Mouse (Mus musculus): ENCODE results near the gene Wdr54.
A peak's percentile ranks its signal among the peaks of the same experiment; 100 is the strongest.

- TF ChIP-seq CTCF (conservative IDR thresholded peaks at IDR 0.05 in 1 of 2, IDR thresholded peaks at IDR 0.05 in 1 of 2; ENCODE audit: low read depth in 2 of 2, low read length in 2 of 2) (no peak), ETS1 (conservative IDR thresholded peaks at IDR 0.05; ENCODE audit: low read depth, low read length) (no peak), ZNF384 (IDR thresholded peaks at IDR 0.05; ENCODE audit: low read depth, low read length) (peak; percentile 59; the same call in 1 of the 2 replicates), MYC (IDR thresholded peaks at IDR 0.05; ENCODE audit: low read depth, low read length) (no peak), USF2 (conservative IDR thresholded peaks at IDR 0.05; ENCODE audit: low read depth, low read length) (no peak), GABPA (IDR thresholded peaks at IDR 0.05; ENCODE audit: insufficient replicate concordance, low read depth, low read length) (no peak), TCF12 (IDR thresholded peaks at IDR 0.05; ENCODE audit: low read depth, low read length) (no peak), POLR2A (IDR thresholded peaks at IDR 0.05; ENCODE audit: low read depth, low read length) (no peak), UBTF (IDR thresholded peaks at IDR 0.05; ENCODE audit: low read depth, low read length) (no peak), ELF1 (IDR thresholded peaks at IDR 0.05; ENCODE audit: low read depth, low read length) (no peak), CHD2 (IDR thresholded peaks at IDR 0.05; ENCODE audit: low read length) (no peak), RAD21 (IDR thresholded peaks at IDR 0.05; ENCODE audit: low read depth, low read length) (no peak), EP300 (IDR thresholded peaks at IDR 0.05; ENCODE audit: low read length) (no peak)
Measured at GRCm38 (mm10) chr6:83111510-83112136, 44.6 kb downstream of the Wdr54 start.

Measured in CH12.LX (cell line).